18 mouse cellular contexts compared by ENCODE assay signal in the genomic region with DNA sequence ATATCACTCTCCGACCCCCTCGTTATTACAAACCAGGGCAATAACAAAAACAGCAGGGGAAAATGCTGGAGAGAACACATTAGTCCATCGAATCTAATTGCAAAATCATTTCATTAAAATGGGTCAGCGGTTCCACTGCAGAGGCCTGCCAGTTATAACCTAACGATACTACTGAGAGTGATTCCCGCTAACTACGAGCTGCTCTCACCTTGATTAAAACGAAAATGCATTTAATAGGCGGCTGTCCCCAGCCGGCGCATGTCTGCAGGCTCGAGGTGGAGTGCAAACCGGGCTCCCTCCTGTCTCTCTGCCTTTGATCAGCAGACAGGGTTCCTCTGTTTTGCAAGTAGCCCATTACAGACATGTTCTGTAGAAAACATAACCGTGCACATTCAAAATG.
DNase-seq lines count a peak whose midpoint lies in the region; ATAC-seq and TF ChIP-seq lines count a peak whose summit lies in the region.
"Had no signal": no experiment of that assay in that cellular context is flagged by ENCODE, and none has a peak within 500 bp of the region (broad histone marks: within the 10 kb centered on the region; RNA-seq: fewer than 3 reads in every experiment).

No protein-coding gene starts in this region.

- DNase-seq in hindbrain, postnatal 0 days (ENCODE audit: low spot score) = no peak
- DNase-seq in brain, embryonic 14.5 days (ENCODE audit: low read depth) = peak; percentile 40
- DNase-seq in limb, embryonic 10.5 days (ENCODE audit: low spot score) = no peak
- DNase-seq in spleen, postnatal 14 days (ENCODE audit: low spot score in 2 of 2) = no peak
- DNase-seq: adrenal gland, adult 8-10 months; adrenal gland, postnatal 25 days; cerebellum, adult 18-20 months; cerebellum, adult 9-10 months; cerebellum, postnatal 14 days; forebrain, postnatal 0 days; gastrocnemius, adult 2 months; gastrocnemius, postnatal 14 days had no signal

- no peak for TF ChIP-seq CTCF in hindbrain, postnatal 0 days (IDR thresholded peaks at IDR 0.05; ENCODE audit: low read depth)
- no peak for TF ChIP-seq CTCF in brain, embryonic 14.5 days (IDR thresholded peaks at IDR 0.05; ENCODE audit: borderline replicate concordance, extremely low read depth, insufficient read depth, insufficient read length)

- 0 out of 2 replicates have a peak overlapping the region, but pooled peaks have one; percentile 10 for H3K27ac ChIP-seq in hindbrain, embryonic 15.5 days (replicated peaks)
- no peak overlapping the region for H3K27ac ChIP-seq in hindbrain, postnatal 0 days
- H3K27ac ChIP-seq in limb, embryonic 10.5 days = peak overlapping the region; percentile 42; the same call in 1 of the 2 replicates
- H3K27ac ChIP-seq in neural tube, embryonic 15.5 days (replicated peaks) = no peak overlapping the region
- H3K27ac ChIP-seq: forebrain, embryonic 10.5 days; gastrocnemius, adult 2 months had no signal

- no peak overlapping the region for H3K4me2 ChIP-seq in hindbrain, embryonic 15.5 days
- H3K4me2 ChIP-seq in hindbrain, postnatal 0 days (ENCODE audit: low read depth, low read length) = no peak overlapping the region
- no peak overlapping the region for H3K4me2 ChIP-seq in neural tube, embryonic 15.5 days
- H3K4me2 ChIP-seq: heart, embryonic 11.5 days had no signal

- no peak for TF ChIP-seq POLR2A in brain, embryonic 14.5 days (IDR thresholded peaks at IDR 0.05; ENCODE audit: borderline replicate concordance, extremely low read depth, insufficient read depth, insufficient read length, poor library complexity, severe bottlenecking)

- no peak overlapping the region for H3K4me3 ChIP-seq in hindbrain, embryonic 15.5 days
- no peak overlapping the region for H3K4me3 ChIP-seq in hindbrain, postnatal 0 days (ENCODE audit: low read length)
- H3K4me3 ChIP-seq in limb, embryonic 10.5 days = no peak overlapping the region
- H3K4me3 ChIP-seq in neural tube, embryonic 15.5 days (replicated peaks) = no peak overlapping the region
- H3K4me3 ChIP-seq: forebrain, embryonic 10.5 days; gastrocnemius, adult 2 months had no signal

- no peaks in the 10 kb centered on the region for H3K27me3 ChIP-seq in hindbrain, embryonic 15.5 days
- no peaks in the 10 kb centered on the region for H3K27me3 ChIP-seq in hindbrain, postnatal 0 days (ENCODE audit: insufficient read depth, low read length)
- H3K27me3 ChIP-seq in limb, embryonic 10.5 days (ENCODE audit: low read depth, poor library complexity, severe bottlenecking) = no peaks in the 10 kb centered on the region
- no peaks in the 10 kb centered on the region; the same call in none of the 2 replicates for H3K27me3 ChIP-seq in neural tube, embryonic 15.5 days (replicated peaks)

- 51% methylated on average over 14 of the region's 14 CpGs for WGBS in hindbrain, embryonic 15.5 days
- WGBS in hindbrain, postnatal 0 days = 55% methylated on average over 14 of the region's 14 CpGs
- 78% methylated on average over 14 of the region's 14 CpGs for WGBS in limb, embryonic 10.5 days
- WGBS in neural tube, embryonic 15.5 days = 37% methylated on average over 14 of the region's 14 CpGs

- ATAC-seq in hindbrain, embryonic 15.5 days (ENCODE audit: low FRiP score, low read depth) = no peak
- no peak for ATAC-seq in hindbrain, postnatal 0 days
- ATAC-seq in neural tube, embryonic 15.5 days (ENCODE audit: low FRiP score) = peak; percentile 50
- ATAC-seq: activated CD4-positive, CD25-positive, alpha-beta regulatory T cell, adult 4 months; forebrain, embryonic 14.5 days; forebrain, postnatal 0 days had no signal

- H3K36me3 ChIP-seq in hindbrain, embryonic 15.5 days = no peaks in the 10 kb centered on the region
- no peaks in the 10 kb centered on the region for H3K36me3 ChIP-seq in hindbrain, postnatal 0 days (ENCODE audit: insufficient read depth, low read length)
- H3K36me3 ChIP-seq in limb, embryonic 10.5 days = peaks cover 36% of the 10 kb centered on the region
- H3K36me3 ChIP-seq in neural tube, embryonic 15.5 days = no peaks in the 10 kb centered on the region
- H3K36me3 ChIP-seq: forebrain, embryonic 10.5 days had no signal

- no peaks in the 10 kb centered on the region for H3K9me3 ChIP-seq in hindbrain, embryonic 15.5 days
- H3K9me3 ChIP-seq in hindbrain, postnatal 0 days (ENCODE audit: low read length) = no peaks in the 10 kb centered on the region
- H3K9me3 ChIP-seq in limb, embryonic 10.5 days (replicated peaks) = no peaks in the 10 kb centered on the region
- H3K9me3 ChIP-seq in neural tube, embryonic 15.5 days (replicated peaks) = no peaks in the 10 kb centered on the region
- H3K9me3 ChIP-seq: forebrain, embryonic 10.5 days had no signal

- H3K4me1 ChIP-seq in hindbrain, embryonic 15.5 days (replicated peaks) = peaks cover 6% of the 10 kb centered on the region
- no peaks in the 10 kb centered on the region for H3K4me1 ChIP-seq in hindbrain, postnatal 0 days (ENCODE audit: insufficient read depth, low read length)
- peaks cover 22% of the 10 kb centered on the region for H3K4me1 ChIP-seq in limb, embryonic 10.5 days
- H3K4me1 ChIP-seq in neural tube, embryonic 15.5 days = peaks cover 15% of the 10 kb centered on the region

- H3K9ac ChIP-seq in hindbrain, embryonic 15.5 days = no peak overlapping the region
- H3K9ac ChIP-seq in hindbrain, postnatal 0 days (replicated peaks; ENCODE audit: low read length) = no peak overlapping the region
- no peak overlapping the region for H3K9ac ChIP-seq in neural tube, embryonic 15.5 days (replicated peaks)
- H3K9ac ChIP-seq: forebrain, postnatal 0 days had no signal

Comparison
In these comparisons a context has a peak if more than half of its experiments do, and no peak if none do; other contexts are left out.
1. H3K27ac ChIP-seq: peak in hindbrain, embryonic 15.5 days (single experiment) and limb, embryonic 10.5 days (single experiment); none in hindbrain, postnatal 0 days (single experiment) and neural tube, embryonic 15.5 days (single experiment).